Mouse (Mus musculus): ENCODE results near the gene Ubc.

Ubc gene

DNA sequence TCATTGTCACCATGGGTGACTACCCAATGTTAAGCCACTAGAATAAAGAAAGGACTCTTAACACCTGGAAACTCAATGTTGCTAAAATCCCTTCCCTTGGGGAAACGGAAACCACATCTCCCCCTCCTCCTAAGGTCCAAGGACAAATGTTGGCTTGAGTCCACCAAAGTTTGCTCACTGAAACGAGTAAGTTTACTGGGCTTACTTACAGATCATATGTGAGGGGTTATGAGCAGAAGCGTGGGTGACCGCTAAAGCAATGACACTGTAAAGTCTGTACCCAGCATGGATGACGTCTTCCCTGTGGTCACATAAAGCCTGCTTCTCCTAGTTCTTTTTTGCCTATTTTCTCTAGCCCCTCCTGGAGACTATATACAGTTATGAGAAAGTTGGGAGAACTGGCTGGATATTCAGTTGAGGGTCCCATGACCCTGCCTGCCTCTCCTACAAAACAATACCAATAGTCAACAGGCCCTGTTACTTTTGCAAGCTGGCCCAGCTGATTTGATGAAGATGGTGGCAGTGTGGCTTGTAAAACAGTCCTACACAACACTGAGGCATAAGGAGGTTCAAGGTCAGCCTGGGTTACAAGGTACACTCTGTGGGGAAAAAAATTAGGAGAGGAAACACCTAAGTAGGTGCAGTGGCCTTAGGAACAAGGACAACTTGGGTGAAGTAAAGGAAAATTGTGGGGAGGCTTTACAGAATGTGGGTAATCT lies 7.9 kb downstream of the Ubc start:
- no peak for DNase-seq

DNA sequence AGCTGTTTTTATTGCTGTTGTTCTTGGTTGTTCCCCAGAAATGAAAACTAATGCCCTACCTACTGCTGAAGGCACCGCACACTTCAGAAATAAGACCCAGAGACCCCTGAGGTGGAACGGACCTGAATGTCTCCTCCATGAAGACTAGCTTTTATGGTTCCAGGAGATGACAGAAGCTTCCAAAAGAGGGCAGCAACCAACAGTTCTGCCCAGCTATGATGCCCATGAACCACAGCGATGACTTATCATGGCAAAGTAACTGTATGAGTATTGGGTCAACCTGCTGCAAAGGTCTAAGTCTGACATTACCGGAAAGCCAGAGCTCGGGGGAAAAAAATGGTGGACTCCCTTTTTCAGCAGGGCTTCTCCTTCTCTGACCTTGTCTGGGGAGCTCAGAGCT lies 11.1 kb downstream of the Ubc start:
- no peak for DNase-seq

DNA sequence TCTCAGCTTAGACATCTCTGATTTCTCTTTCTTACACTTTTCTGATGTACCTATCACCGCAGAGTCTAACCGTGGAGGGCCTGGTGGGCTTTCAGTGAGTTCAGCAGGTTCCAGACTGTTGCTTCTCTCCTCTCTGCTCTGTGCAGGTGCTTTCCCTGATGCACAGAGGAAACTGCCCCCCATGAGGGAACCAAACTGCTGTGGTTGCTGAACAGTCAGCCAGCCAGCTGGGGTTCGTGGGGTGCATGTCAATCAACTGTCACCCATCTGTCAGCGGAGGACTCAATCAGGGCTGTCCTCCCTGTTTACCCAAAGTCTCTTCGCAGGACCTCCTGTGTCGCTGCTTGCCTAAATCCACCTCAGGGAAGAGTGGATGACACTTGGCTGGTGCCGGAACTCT lies 12.8 kb downstream of the Ubc start:
- no peak for DNase-seq

DNA sequence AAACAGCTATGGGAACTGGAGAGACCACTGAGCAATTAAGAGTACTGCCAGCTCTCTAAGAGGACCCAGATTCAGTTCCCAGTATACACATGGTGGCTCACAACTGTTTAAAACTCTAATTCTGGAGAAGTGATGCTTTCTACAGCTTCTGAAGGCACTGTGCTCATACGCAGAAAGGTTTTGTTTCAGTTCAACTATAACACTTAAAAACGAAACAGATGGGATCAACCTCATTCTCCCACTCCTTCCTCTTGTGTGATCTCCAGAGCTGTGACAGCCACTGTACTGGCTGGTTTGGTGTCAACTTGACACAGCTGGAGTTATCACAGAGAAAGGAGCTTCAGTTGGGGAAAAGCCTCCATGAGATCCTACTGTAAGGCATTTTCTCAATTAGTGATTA lies 14.1 kb downstream of the Ubc start:
- no peak for DNase-seq

DNA sequence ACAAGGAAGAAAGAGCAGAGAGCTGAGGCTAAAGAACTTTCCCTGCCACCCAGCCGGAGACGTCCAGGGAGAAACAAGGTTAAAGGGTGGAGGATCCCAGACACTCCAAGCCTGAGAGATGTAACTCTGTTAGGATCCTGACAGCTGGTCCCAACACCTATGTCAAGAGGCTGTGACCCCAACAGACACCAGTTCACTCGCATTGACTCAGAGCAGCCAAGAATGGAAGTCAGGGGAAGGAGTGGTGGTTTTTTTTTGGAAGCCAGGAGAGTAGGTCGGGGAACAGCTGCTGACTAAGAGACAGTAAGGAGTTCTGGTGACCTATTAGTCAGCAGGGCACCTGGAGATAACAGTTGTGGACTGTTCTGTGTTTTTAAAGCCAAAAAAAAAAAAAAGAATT lies 18.0 kb downstream of the Ubc start:
- DNase-seq, result no peak

DNA sequence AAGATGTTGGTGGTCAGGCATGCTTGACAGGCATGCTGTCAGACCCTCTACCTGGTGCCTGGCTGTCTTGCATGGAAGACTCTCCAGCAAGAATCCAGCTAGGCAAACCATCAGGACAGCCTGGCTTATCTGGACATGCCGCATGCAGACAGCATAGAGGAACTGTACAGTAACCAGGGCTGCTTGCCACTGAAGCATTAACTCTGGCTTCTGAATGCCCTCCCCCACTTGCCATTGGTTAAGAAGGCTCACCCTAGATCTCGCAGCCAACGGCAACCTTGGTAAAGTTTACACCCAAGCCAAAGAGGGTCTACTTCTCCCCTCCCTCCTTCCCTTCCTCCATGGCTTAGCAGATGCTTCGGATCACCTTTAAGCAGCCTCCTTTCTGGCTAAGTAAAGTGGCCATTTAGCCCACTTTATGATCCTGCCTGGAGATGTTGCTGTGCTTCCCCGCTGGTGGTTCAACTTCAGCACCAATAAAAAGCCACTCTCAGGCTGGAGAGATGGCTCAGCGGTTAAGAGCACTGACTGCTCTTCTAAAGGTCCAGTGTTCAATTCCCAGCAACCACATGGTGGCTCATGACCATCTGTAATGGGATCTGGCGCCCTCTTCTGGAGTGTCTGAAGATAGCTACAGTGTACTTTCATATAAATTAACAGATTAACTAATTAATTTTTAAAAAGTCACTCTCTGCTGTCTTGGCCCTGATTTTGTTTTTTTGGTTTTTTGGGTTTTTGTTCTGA lies 18.9 kb downstream of the Ubc start:
- no peak for DNase-seq

DNA sequence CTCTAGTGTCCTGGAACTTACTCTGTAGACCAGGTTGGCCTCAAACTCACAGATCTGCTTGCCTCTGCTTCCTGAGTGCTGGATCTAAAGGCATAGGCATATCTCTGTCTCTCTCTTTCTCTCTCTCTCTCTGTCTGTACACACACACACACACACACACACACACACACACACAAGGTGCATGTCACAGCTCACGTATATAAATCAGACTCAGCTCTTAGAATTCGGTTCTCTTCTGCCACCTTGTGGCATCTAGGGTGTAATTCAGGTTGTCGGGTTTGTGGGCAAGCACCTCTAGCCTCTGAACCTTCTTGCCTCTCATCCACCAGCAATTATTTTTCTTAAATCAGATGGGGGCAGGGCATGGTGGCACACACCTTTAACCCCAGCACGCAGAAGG lies 21.4 kb downstream of the Ubc start:
- peak; percentile 68 to 77 for DNase-seq

DNA sequence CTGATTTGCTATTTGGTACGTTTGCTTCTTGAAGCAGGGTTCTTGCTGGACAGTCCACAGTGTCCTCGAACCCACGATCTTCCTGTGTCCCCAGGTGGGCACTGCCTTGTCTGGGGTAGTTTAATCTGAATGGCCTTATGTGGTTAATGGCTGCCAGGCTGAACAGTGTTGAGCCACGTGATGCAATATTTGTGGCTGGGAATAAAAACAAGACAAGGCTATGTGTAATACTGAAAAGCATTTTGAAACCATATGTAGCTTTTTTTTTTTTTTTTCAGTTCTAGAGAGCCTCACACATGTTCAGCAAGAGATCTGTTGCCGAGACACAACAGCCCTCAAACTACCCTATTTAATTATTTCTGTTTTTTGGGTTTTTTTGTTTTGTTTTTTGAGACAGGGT lies 21.8 kb downstream of the Ubc start:
- no peak for DNase-seq

DNA sequence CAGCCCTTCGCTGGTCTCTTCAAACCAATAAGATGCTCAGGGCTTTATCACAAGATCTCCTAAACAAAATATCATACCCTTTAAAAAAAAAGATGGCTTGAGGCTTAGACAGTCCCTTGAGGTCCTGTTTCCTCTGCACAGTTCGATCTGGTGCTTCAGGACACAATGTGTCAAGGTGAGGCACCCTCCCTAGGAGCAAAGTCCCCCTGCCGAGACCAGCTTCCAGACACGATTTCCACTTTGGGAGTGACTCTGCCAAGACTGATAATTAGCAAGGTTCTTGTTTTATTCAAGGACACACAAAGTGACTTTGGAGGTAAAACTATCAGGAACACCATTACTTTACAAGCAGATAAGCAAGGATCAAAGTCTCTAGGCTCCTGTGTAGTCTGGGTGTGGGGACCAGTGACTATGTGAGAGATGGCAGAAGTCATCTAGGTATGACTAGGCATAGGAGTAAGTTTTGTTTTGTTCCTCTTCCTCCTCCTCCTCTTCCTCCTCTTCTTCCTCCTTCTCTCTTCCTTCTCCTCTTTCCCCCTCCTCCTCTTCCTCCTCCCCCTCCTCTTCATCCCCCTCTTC lies 25.1 kb downstream of the Ubc start:
- no peak for DNase-seq

DNA sequence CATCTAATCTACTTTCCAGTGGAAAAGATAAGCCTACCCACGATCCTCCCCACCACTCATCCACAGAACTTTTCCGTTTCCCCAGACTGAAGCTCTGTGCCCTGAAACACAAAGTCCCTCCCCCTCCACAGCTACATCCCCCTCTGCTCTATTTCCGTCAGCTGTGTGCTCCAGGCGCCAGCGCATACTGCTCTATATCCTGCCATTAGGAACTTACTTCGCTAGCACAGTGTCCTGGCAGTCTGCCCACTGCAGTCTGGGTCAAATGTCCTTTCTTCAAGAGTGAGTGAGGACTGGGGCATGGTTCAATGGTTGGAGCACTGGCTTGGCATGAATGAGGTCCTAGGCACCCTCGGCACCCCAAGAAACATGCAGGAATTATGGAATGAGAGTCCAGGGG lies 26.1 kb downstream of the Ubc start:
- peak; percentile 80 to 86 for DNase-seq

DNA sequence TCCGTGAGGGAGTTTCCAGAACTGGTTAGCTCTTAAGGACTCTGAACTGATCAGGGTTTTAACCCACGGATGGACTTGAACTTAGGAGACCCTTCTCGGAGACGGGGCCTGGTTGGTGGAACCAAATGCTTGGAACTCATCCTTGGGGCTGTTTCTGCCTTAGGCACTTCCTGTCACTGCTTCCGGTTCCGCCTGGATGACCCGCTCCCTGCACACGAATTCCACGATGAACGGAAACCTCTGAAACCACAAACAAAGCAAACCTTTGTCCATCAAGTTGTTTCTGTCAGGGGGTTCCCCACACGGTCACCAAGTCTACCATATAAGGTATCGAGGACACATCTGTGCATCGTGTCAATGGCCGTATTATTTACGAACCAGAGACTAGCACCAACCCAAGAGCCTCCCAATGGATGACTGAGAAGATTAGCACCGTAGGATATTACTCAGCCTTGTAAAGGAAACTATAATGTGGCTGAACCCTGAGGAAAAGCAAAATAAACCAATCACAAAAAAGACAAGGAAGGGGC lies 29.0 kb downstream of the Ubc start:
- DNase-seq, result no peak

DNA sequence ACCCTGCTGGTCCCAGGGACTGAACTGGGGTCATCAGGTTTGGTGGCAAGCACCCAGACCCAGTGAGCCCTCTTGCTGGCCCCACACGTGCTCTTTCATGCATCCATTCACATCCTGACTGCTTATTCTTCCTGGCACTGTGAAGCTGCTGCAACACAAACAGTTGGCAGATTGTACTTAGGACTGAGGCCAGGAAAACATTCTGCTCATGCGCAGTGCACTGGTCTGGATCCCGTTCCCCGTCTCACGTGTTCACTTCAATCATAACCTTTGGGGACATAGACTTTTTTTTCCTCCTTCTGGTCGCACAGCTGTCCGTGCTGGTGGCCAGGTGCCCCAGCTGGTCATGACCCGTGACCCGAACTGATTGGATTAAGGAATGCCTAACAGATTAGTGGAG lies 29.4 kb downstream of the Ubc start:
- DNase-seq, result peak in 1 of 2 experiments; percentile 37

DNA sequence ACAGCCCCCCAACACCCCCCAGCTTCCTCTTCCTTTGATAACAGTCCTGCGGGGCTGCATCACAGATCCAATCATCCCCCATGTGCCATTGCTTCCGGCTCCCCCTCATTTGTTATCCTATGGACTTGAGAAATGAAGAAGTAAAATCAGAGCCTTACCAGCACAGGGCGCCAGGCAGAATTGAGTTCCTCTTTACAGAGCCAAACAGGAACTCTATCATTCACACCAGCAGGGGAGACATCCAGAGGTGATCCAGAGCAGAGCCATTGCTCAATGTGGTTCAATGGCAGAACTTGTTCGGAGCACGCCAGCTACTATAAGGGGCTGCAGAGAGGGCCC lies 31.8 kb downstream of the Ubc start:
- no peak for DNase-seq

DNA sequence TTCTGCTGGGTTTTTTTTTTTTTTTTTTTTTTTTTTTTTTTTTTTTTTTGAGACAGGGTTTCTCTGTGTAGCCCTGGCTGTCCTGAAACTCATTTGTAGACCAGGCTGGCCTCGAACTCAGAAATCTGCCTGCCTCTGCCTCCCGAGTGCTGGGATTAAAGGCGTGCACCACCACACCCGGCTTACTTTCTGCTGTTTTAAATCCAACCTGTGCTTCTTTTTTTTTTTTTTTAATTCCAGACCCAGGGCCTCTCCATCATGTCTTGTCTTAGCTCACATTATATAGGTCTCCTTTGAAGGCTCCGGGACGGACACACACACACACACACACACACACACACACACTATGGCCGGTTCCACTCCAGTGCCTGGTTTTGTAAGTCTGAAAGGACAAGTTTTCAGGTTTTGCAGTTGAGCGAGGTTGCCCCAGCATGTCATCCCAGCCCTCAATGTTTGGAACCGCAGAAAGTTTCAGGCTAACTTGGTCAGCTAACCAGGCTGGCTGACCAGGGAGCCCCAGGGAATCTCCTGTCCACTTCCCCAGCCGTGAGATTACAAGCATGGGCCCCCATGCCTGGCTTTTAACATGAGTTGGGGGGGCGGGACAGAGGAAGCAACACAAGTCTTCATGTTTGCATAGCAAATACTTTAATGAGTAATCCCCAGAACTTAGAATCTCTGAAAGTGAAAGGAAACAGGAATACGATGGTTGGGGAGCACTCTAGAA lies 32.3 kb downstream of the Ubc start:
- DNase-seq, result no peak

DNA sequence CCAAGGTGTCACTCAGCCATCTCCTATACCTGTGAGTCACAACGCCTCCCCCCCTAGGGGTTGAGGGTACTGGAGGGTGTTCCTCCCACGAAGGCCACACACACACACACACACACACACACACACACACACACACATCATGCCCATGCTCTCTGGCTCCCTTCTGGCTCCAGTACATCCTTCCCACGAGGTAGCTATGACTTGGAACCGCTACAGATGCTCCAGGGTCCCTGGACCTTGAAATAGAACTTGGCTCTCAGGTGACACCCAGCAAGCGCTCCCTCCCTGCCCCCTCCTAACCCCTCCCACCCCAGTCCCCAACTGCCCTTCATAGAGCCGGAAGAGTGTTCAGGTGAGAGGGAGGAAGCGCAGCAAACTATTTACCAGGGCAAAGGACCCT lies 34.4 kb downstream of the Ubc start:
- DNase-seq, result no peak

DNA sequence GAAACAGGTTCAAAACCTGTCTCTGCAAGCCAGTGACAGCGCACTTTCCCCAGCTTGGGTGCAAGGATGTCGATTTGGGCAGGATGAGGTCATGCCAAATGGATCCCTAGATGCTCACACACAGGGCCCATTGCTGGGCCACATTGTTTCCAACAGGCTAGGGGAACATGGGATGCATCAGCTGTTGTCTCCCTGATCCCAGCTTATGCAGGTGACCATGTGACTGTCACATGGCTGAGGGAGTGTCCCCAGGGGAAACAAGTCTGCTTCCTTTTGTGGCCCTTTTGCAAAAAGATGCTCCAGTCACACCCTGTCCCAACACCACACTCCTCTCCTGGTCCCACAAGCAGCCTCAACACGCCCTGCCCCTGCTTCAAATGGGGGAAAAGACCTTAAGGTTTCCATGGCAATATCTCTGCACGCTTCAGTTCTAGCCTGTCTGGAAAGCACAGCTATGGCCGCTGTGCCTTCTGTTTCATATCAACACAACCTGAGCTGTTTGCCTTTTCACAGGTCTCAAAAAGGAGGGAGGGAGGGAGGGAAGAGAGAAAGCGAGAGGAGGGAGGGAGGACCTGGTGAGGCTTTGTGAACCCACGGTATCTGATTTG lies 35.0 kb downstream of the Ubc start:
- no peak for DNase-seq

DNA sequence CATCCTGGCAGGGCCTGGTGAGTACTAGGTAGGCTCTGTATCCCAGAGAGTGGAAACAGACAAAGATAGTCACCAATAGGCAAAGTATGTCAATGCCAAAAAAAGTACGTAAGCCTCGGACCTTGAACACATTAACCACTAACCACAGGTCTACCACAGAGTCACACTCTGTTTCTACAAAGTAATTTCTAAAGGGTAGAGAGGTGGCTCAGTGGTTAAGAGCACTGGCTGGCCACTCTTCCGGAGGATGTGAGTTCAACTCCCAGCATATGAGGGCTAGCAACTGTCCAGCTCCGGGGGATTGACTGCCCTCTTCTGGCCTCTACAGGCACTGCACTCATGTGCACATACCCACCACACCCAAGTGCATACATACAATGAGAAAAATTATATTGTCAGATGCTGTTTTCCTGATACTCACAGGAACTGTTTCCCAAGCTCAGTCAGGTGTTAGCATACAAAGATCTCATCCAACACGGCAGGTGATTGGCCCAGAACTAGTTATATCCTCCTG lies 37.2 kb downstream of the Ubc start:
- no peak for DNase-seq

DNA sequence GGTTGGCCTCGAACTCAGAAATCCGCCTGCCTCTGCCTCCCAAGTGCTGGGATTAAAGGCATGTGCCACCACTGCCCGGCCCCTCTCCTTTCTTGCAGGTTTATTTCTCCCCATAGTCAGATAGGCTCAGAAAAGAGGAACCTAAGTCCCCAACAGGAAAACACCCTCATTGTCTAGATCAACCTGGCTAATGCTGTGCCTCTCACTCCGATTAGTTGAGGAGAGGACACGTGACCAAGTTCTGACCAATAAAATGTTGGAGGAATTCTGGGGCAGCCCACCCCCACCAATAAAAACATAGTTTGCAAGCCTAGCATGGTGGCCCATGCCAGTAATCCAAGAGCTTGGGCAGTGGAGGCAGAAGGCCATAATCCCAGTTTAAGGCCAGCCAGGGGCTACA lies 38.1 kb downstream of the Ubc start:
- DNase-seq, result no peak

DNA sequence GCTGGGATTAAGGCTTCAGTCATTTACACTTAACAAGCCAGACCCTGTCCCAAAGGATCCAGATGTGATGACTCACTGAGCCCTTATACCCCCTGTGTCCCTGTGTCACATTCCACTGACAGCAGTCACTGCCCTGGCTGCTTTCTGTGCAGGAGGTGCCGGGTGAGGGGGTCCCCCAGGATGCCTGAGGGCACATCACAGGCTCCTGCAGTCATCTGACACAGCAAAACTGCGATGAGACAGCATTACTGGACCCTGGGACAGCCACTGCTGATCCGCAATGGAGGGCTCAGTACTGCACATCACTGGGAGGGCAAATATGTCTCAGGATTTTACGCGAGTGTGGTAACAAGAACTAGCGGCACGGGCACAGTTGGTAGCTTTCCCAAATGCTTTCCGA lies 38.9 kb downstream of the Ubc start:
- no peak for DNase-seq

DNA sequence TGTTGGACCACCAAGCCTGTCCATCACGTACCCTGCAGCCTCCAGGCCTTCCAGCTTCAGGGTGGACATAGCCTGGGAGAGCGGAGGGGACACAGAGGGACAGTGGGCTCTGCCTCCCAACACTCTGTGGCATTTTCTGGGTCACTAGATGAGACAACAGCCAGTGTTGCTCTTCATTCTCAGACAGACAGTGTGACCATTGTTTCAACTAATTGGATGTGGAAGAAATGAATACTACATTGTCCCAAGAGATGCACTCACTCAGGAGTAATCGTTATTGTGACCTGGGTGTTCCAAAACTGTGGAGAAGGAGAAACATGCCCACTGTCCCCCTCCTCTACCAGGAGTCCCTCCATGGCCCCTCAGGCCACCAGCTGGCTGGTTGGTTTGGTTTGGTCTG lies 40.6 kb downstream of the Ubc start:
- no peak for DNase-seq

DNA sequence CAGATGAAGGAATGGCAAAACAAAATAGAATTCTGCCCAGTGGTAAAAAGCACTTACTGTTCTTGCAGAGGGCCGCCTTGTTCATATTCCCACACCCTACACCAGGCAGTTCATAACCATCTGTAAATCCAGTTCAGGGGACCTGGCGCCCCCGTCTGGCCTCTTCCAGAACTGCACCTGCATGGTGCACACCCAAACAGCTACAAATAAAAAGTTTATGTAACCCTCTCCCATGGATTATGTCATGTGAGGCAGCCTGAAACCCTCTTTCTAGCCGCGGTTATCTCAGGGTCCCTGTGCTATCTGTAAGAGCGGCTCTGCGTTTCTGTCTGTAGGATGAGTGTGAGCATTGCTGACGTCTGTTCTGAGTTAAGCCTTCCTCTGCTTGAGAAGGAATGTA lies 41.5 kb downstream of the Ubc start:
- peak; percentile 73 to 77 for DNase-seq

DNA sequence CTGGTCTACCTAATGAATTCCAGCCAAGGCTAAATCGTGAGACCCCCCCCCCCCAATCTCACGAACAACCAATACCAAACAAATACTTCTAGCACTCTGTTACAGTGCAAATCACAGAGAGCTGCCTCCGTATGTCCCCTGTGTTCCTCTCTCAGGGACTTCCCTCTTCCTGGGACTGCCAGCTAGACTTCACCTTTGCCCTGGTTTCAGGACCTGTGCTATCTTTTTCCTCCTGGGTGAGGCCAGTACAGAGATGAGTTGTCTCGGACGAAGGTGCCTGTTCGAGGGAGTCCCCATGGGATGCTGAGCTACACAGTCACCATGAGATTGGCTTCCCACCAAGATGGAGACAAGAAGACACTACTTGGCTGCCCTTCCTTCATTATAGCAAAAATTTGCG lies 41.9 kb downstream of the Ubc start:
- no peak for DNase-seq

DNA sequence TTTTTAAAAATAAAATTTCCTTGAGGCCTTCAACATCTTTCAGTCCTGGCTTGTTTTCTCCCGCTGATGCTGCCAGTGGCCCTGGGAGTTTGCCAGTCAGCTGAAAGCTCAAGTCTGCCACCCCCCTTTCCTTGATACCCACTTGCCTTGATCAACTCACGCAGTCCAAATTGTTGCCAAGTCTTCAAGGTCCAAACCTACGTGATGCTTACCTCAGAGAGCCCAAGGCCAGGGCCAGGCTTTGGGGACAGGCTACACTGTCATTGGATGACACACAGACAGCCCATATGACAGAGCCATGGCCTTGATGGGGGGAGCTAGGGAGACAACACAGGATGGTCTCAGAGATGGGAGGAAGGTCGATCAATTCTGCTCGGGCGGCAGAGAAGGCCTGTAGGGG lies 45.7 kb downstream of the Ubc start:
- no peak for DNase-seq

All from kidney, postnatal 4 days (tissue).